Mouse (Mus musculus) MEL (cell line): Measurements from ENCODE around the gene Cxcl5. TPM values are rescaled to one million over a fixed set of nuclear protein-coding genes. Genes with fewer than 3 reads are reported as not detected.

ENCODE experiments used
- DNase-seq: peaks from one replicate; pipeline ENCODE4 v3.0.0; 2011; ENCODE audit warnings: low read depth, low spot score
- H3K27ac ChIP-seq: 2 replicates; pipeline ENCODE4 v1.5.1; 2012; ENCODE audit warnings: low read depth, mild to moderate bottlenecking, control low read depth, low read length, moderate library complexity; ENCODE audit not compliant: control insufficient read depth
- H3K27me3 ChIP-seq, 2 experiments: fragments of 150-350 bp in 1 of 2; sonication (generic) in 1 of 2; 2 replicates each; pipeline ENCODE4 v1.6.1; 2012; ENCODE audit warnings: low read length in 2 of 2, mild to moderate bottlenecking in 2 of 2, improper control_type of control experiment in 1 of 2, moderate library complexity in 1 of 2; ENCODE audit not compliant: insufficient read depth in 2 of 2, control insufficient read depth in 1 of 2
- H3K36me3 ChIP-seq, 2 experiments: 2 replicates each; pipeline ENCODE4 v1.6.1; 2012 to 2014; ENCODE audit warnings: low read length in 2 of 2, improper control_type of control experiment in 1 of 2, inconsistent platforms in 1 of 2, mild to moderate bottlenecking in 1 of 2; ENCODE audit not compliant: insufficient read depth in 2 of 2, control insufficient read depth in 1 of 2
- H3K4me1 ChIP-seq, 2 experiments: fragments of 150-350 bp in 1 of 2; sonication (generic) in 1 of 2; 2 replicates each; pipeline ENCODE4 v1.6.1; 2012; ENCODE audit warnings: low read length in 2 of 2, improper control_type of control experiment in 1 of 2, mild to moderate bottlenecking in 1 of 2; ENCODE audit not compliant: insufficient read depth in 2 of 2, control insufficient read depth in 1 of 2
- H3K4me3 ChIP-seq, 2 experiments: fragments of 150-350 bp in 1 of 2; sonication (generic) in 1 of 2; 2 replicates each; pipeline ENCODE4 v1.5.1; 2012; ENCODE audit warnings: low read depth in 2 of 2, low read length in 2 of 2, mild to moderate bottlenecking in 2 of 2, moderate library complexity in 2 of 2, control low read depth in 1 of 2, improper control_type of control experiment in 1 of 2; ENCODE audit not compliant: control insufficient read depth in 1 of 2, insufficient read depth in 1 of 2
- H3K79me2 ChIP-seq: 2 replicates; pipeline ENCODE4 v1.6.1; 2012; ENCODE audit warnings: mild to moderate bottlenecking, low read length, moderate library complexity; ENCODE audit not compliant: control insufficient read depth, poor library complexity, insufficient read depth
- H3K9ac ChIP-seq: 2 replicates; pipeline ENCODE4 v1.6.1; 2012; ENCODE audit warnings: low read depth, mild to moderate bottlenecking, control low read depth, low read length, moderate library complexity; ENCODE audit not compliant: control insufficient read depth, poor library complexity, severe bottlenecking
- H3K9me3 ChIP-seq: fragments of 150-350 bp; sonication (generic); replicated peaks from 2 replicates; pipeline ENCODE4 v1.6.1; 2012; ENCODE audit warnings: mild to moderate bottlenecking, low read length, improper control_type of control experiment, moderate library complexity; ENCODE audit not compliant: insufficient read depth
- CHD1 ChIP-seq: IDR thresholded peaks from 2 replicates; pipeline ENCODE4 v1.6.1; 2012; ENCODE audit warnings: low read depth, mild to moderate bottlenecking, inconsistent platforms, low read length, improper control_type of control experiment
- CHD2 ChIP-seq: IDR thresholded peaks from 2 replicates; pipeline ENCODE4 v1.6.1; 2011; ENCODE audit warnings: low read length, improper control_type of control experiment
- CTCF ChIP-seq, 3 experiments: IDR thresholded peaks in 2 of 3; conservative IDR thresholded peaks in 1 of 3; 2 replicates each; pipeline ENCODE4 v1.5.1; 2011 to 2012; ENCODE audit warnings: low read length in 3 of 3, low read depth in 2 of 3, mild to moderate bottlenecking in 2 of 3, improper control_type of control experiment in 1 of 3, inconsistent platforms in 1 of 3, mixed read lengths in 1 of 3, moderate library complexity in 1 of 3; ENCODE audit not compliant: control insufficient read depth in 1 of 3, insufficient read depth in 1 of 3, poor library complexity in 1 of 3, severe bottlenecking in 1 of 3
- E2F4 ChIP-seq: IDR thresholded peaks from 2 replicates; pipeline ENCODE4 v1.6.1; 2011; ENCODE audit warnings: low read depth, low read length, improper control_type of control experiment, borderline replicate concordance
- ELF1 ChIP-seq: IDR thresholded peaks from 2 replicates; pipeline ENCODE4 v1.6.1; 2014; ENCODE audit warnings: low read depth, mild to moderate bottlenecking, inconsistent platforms, low read length, improper control_type of control experiment, moderate library complexity
- GABPA ChIP-seq: IDR thresholded peaks from 2 replicates; pipeline ENCODE4 v1.6.1; 2012; ENCODE audit warnings: low read depth, mild to moderate bottlenecking, inconsistent platforms, low read length, improper control_type of control experiment, moderate library complexity
- GATA1 ChIP-seq: IDR thresholded peaks from 2 replicates; pipeline ENCODE4 v1.6.1; 2011; ENCODE audit warnings: low read depth, low read length, improper control_type of control experiment
- JUND ChIP-seq: IDR thresholded peaks from 2 replicates; pipeline ENCODE4 v1.6.1; 2011; ENCODE audit warnings: low read depth, mild to moderate bottlenecking, improper control_type of control experiment, low read length
- KAT2A ChIP-seq: conservative IDR thresholded peaks from 2 replicates; pipeline ENCODE4 v1.6.1; 2012; ENCODE audit warnings: low read depth, low read length, improper control_type of control experiment, inconsistent platforms
- MAFK ChIP-seq: IDR thresholded peaks from 2 replicates; pipeline ENCODE4 v1.6.1; 2011; ENCODE audit warnings: low read depth, mild to moderate bottlenecking, low read length, improper control_type of control experiment, borderline replicate concordance
- MEF2A ChIP-seq: IDR thresholded peaks from 2 replicates; pipeline ENCODE4 v1.6.1; 2014; ENCODE audit warnings: low read depth, mild to moderate bottlenecking, inconsistent platforms, low read length, improper control_type of control experiment; ENCODE audit not compliant: poor library complexity, insufficient replicate concordance, severe bottlenecking; ENCODE audit errors: extremely low read depth
- MYC ChIP-seq: IDR thresholded peaks from 2 replicates; pipeline ENCODE4 v1.6.1; 2011; ENCODE audit warnings: low read depth, mild to moderate bottlenecking, low read length, improper control_type of control experiment, moderate library complexity
- NELFE ChIP-seq: IDR thresholded peaks from 2 replicates; pipeline ENCODE4 v1.6.1; 2011; ENCODE audit warnings: low read depth, low read length, improper control_type of control experiment
- POLR2A ChIP-seq, 2 experiments: IDR thresholded peaks; 2 replicates each; pipeline ENCODE4 v1.6.1; 2011 to 2012; ENCODE audit warnings: low read length in 2 of 2, mild to moderate bottlenecking in 2 of 2, control low read depth in 1 of 2, improper control_type of control experiment in 1 of 2, low read depth in 1 of 2, moderate library complexity in 1 of 2; ENCODE audit not compliant: control insufficient read depth in 1 of 2, insufficient read depth in 1 of 2, poor library complexity in 1 of 2
- POLR2AphosphoS2 ChIP-seq: IDR thresholded peaks from 2 replicates; pipeline ENCODE4 v1.6.1; 2011; ENCODE audit warnings: low read length, improper control_type of control experiment
- RAD21 ChIP-seq: IDR thresholded peaks from 2 replicates; pipeline ENCODE4 v1.6.1; 2011; ENCODE audit warnings: mild to moderate bottlenecking, low read depth, low read length, improper control_type of control experiment
- RCOR1 ChIP-seq: IDR thresholded peaks from 2 replicates; pipeline ENCODE4 v1.6.1; 2012; ENCODE audit warnings: low read depth, mild to moderate bottlenecking, inconsistent platforms, low read length, improper control_type of control experiment
- SIN3A ChIP-seq: IDR thresholded peaks from 2 replicates; pipeline ENCODE4 v1.6.1; 2012; ENCODE audit warnings: low read length, improper control_type of control experiment, inconsistent platforms
- SMC3 ChIP-seq: IDR thresholded peaks from 2 replicates; pipeline ENCODE4 v1.6.1; 2011; ENCODE audit warnings: low read depth, low read length, improper control_type of control experiment
- TBP ChIP-seq: IDR thresholded peaks from 2 replicates; pipeline ENCODE4 v1.8.0; 2011; ENCODE audit warnings: low read depth, low read length, improper control_type of control experiment
- ZC3H11A ChIP-seq: IDR thresholded peaks from 2 replicates; pipeline ENCODE4 v1.6.1; 2012; ENCODE audit warnings: low read depth, mild to moderate bottlenecking, inconsistent platforms, low read length, improper control_type of control experiment
- ZKSCAN1 ChIP-seq: IDR thresholded peaks from 2 replicates; pipeline ENCODE4 v1.6.1; 2012; ENCODE audit warnings: low read depth, mild to moderate bottlenecking, inconsistent platforms, low read length, improper control_type of control experiment, moderate library complexity
- ZNF384 ChIP-seq: IDR thresholded peaks from 2 replicates; pipeline ENCODE4 v1.6.1; 2012; ENCODE audit warnings: low read depth, mild to moderate bottlenecking, inconsistent platforms, low read length, improper control_type of control experiment
- polyA plus RNA-seq, 2 experiments: library from polyadenylated mRNA; stranded (reverse) in 1 of 2; unstranded in 1 of 2; fragments of >175 nt in 1 of 2; fragments of >200 nt in 1 of 2; gene quantifications; 2 replicates each; pipeline versions ENCODE4 v1.2.1 to v1.2.4; 2012; ENCODE audit warnings: low replicate concordance in 2 of 2, low read depth in 1 of 2; ENCODE audit not compliant: insufficient read length in 2 of 2, insufficient read depth in 1 of 2, missing spikeins in 1 of 2
- total RNA-seq: library from RNA; depleted of rRNA; stranded (reverse); fragments of 300-350 nt; gene quantifications from 2 replicates; pipeline ENCODE4 v1.2.3, GENCODE M21; 2012

The Cxcl5 gene
- total and polyA plus RNA-seq, 3 experiments = not detected

GRCm38 (mm10) chr5:90761834-90762233 is 2.7 kb downstream of the Cxcl5 start:
- H3K4me1 ChIP-seq = peaks cover 2 to 14% of the 10 kb centered on the region in 2 experiments

GRCm38 (mm10) chr5:90763912-90764665 is 4.9 kb downstream of the Cxcl5 start:
- TF ChIP-seq NELFE (no peak), SIN3A (no peak), RAD21 (no peak), GATA1 (no peak), MAFK (no peak), ZNF384 (no peak), POLR2AphosphoS2 (no peak), ELF1 (no peak), CTCF (IDR thresholded peaks at IDR 0.05 in 2 of 3, conservative IDR thresholded peaks at IDR 0.05 in 1 of 3; ENCODE audit: control insufficient read depth in 1 of 3, insufficient read depth in 1 of 3, low read depth in 2 of 3, low read length in 3 of 3, poor library complexity in 1 of 3, severe bottlenecking in 1 of 3) (no peak), POLR2A (IDR thresholded peaks at IDR 0.05; ENCODE audit: control insufficient read depth in 1 of 2, insufficient read depth in 1 of 2, low read depth in 1 of 2, low read length in 2 of 2, poor library complexity in 1 of 2) (no peak), ZC3H11A (no peak), SMC3 (no peak), E2F4 (no peak), ZKSCAN1 (no peak), MEF2A (no peak), MYC (no peak), KAT2A (no peak)
- Histone ChIP-seq H3K27ac (no peak overlapping the region), H3K36me3 (peaks cover 0 to 10% of the 10 kb centered on the region in 2 experiments; a peak in 2 of 4 replicates), H3K9ac (no peak overlapping the region), H3K4me3 (no peak overlapping the region), H3K4me1 (peaks cover 2 to 10% of the 10 kb centered on the region in 2 experiments), H3K79me2 (no peaks in the 10 kb centered on the region), H3K27me3 (no peaks in the 10 kb centered on the region), H3K9me3 (no peaks in the 10 kb centered on the region)
- DNase-seq = no peak

More at GRCm38 (mm10) chr5:90761834-90762233, 2.7 kb downstream of the Cxcl5 start:
- H3K79me2 ChIP-seq = no peaks in the 10 kb centered on the region
- no peak overlapping the region for H3K9ac ChIP-seq
- TF ChIP-seq TBP (no peak), CHD1 (no peak), RCOR1 (no peak), MEF2A (no peak), POLR2A (IDR thresholded peaks at IDR 0.05; ENCODE audit: control insufficient read depth in 1 of 2, insufficient read depth in 1 of 2, low read depth in 1 of 2, low read length in 2 of 2, poor library complexity in 1 of 2) (no peak), JUND (no peak), ELF1 (no peak), CHD2 (no peak), GATA1 (no peak), CTCF (IDR thresholded peaks at IDR 0.05 in 2 of 3, conservative IDR thresholded peaks at IDR 0.05 in 1 of 3; ENCODE audit: control insufficient read depth in 1 of 3, insufficient read depth in 1 of 3, low read depth in 2 of 3, low read length in 3 of 3, poor library complexity in 1 of 3, severe bottlenecking in 1 of 3) (no peak), MAFK (no peak), ZKSCAN1 (no peak), KAT2A (no peak), SIN3A (no peak), NELFE (no peak), GABPA (no peak)
- TF ChIP-seq, all 39 proteins: peak for 0
- Histone ChIP-seq H3K27me3 (no peaks in the 10 kb centered on the region), H3K9me3 (no peaks in the 10 kb centered on the region), H3K36me3 (peaks cover 0 to 15% of the 10 kb centered on the region in 2 experiments; a peak in 2 of 4 replicates), H3K27ac (no peak overlapping the region), H3K4me3 (no peak overlapping the region)
- DNase-seq = no peak
